Mouse (Mus musculus): Measurements from ENCODE around the gene Fkbp9.

DNA sequence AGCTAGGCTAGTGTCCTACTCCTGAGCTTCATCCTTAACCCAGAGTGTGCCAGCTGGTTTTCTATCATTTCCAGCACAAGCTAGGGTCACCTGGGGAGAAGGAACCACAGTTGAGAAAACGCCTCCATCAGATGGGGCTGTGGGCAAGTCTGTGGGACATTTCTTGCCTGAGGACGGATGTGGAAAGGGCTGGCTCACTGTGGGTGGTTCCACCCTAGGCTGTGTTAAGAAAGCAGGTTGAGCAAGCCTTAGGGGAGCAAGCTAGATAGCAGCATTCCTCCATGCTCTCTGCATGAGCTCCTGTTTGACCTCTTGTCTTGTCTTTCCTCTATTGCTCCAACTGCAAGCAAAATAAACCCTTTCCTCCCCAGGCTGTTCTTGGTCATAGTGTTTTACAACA is 58.9 kb downstream of the Fkbp9 start:
- TF ChIP-seq CTCF (IDR thresholded peaks at IDR 0.05; ENCODE audit: low read depth), result no peak
- no peak for TF ChIP-seq EP300 (optimal IDR thresholded peaks at IDR 0.05)
